Mouse (Mus musculus): ENCODE measurements around the gene Mrpl52.

- TF ChIP-seq CTCF (IDR thresholded peaks at IDR 0.05; ENCODE audit: low read depth, low read length) = no peak
- no peak for TF ChIP-seq POLR2A (IDR thresholded peaks at IDR 0.05; ENCODE audit: borderline replicate concordance, low read depth, low read length)
Observed at GRCm38 (mm10) chr14:54442548-54442947, 15.8 kb downstream of the Mrpl52 start.
